Mouse (Mus musculus) embryonic facial prominence, embryonic 14.5 days (tissue): ENCODE data around the gene Ugt8a. TPM values are rescaled to one million over a fixed set of nuclear protein-coding genes. Genes with fewer than 3 reads are reported as not detected.

Experiments used
- ATAC-seq: fragments of 200-750 bp; cut with Nextera tagmentation; 2 replicates; pipeline ENCODE4 v1.8.0; 2017; ENCODE audit warnings: low read depth, moderate number of reproducible peaks, moderate TSS enrichment
- DNase-seq: peaks from one replicate; pipeline ENCODE4 v3.0.0-alpha.2; 2015; ENCODE audit warnings: low spot score
- H3K27ac ChIP-seq: fragments of 300-500 bp; sonication (generic); replicated peaks from 2 replicates; pipeline ENCODE4 v1.5.1; 2014; ENCODE audit warnings: low read depth, mild to moderate bottlenecking, low read length, moderate library complexity
- H3K27me3 ChIP-seq: fragments of 300-500 bp; sonication (generic); replicated peaks from 2 replicates; pipeline ENCODE4 v1.6.1; 2014; ENCODE audit warnings: low read length; ENCODE audit not compliant: control insufficient read depth, insufficient read depth
- H3K36me3 ChIP-seq: fragments of 300-500 bp; sonication (generic); 2 replicates; pipeline ENCODE4 v1.6.1; 2014; ENCODE audit warnings: low read length, mixed read lengths; ENCODE audit not compliant: control insufficient read depth, insufficient read depth
- H3K4me1 ChIP-seq: fragments of 300-500 bp; sonication (generic); 2 replicates; pipeline ENCODE4 v1.6.1; 2014; ENCODE audit warnings: antibody characterized with exemption, low read length; ENCODE audit not compliant: control insufficient read depth, insufficient read depth
- H3K4me2 ChIP-seq: fragments of 300-500 bp; sonication (generic); 2 replicates; pipeline ENCODE4 v1.6.1; 2014; ENCODE audit warnings: low read depth, mild to moderate bottlenecking, low read length, moderate library complexity, mixed read lengths
- H3K4me3 ChIP-seq: fragments of 300-500 bp; sonication (generic); 2 replicates; pipeline ENCODE4 v1.5.1; 2014; ENCODE audit warnings: low read depth, mild to moderate bottlenecking, low read length
- H3K9ac ChIP-seq: fragments of 300-500 bp; sonication (generic); 2 replicates; pipeline ENCODE4 v1.6.1; 2014; ENCODE audit warnings: low read depth, mild to moderate bottlenecking, low read length, moderate library complexity, mixed read lengths
- H3K9me3 ChIP-seq: fragments of 300-500 bp; sonication (generic); 2 replicates; pipeline ENCODE4 v1.6.1; 2016; ENCODE audit warnings: low read length; ENCODE audit not compliant: control insufficient read depth
- WGBS: fragments of 180-500 bp; shearing (Covaris S2); extraction: QIAGEN DNeasy Blood & Tissue Kit; methylation state at CpG from one replicate; pipeline ENCODE4 v1.1.7; 2014; 5-methylcytosine and 5-hydroxymethylcytosine counted together
- polyA plus RNA-seq: library from polyadenylated mRNA; unstranded; fragments of >200 nt; fragmentation: Nextera tagmentation; extraction: Ambion mirVana; gene quantifications from 2 replicates; pipeline ENCODE4 v1.2.1, GENCODE M21; 2014

The Ugt8a gene
- polyA plus RNA-seq: 1.7 and 1.8 TPM in 2 replicates

DNA sequence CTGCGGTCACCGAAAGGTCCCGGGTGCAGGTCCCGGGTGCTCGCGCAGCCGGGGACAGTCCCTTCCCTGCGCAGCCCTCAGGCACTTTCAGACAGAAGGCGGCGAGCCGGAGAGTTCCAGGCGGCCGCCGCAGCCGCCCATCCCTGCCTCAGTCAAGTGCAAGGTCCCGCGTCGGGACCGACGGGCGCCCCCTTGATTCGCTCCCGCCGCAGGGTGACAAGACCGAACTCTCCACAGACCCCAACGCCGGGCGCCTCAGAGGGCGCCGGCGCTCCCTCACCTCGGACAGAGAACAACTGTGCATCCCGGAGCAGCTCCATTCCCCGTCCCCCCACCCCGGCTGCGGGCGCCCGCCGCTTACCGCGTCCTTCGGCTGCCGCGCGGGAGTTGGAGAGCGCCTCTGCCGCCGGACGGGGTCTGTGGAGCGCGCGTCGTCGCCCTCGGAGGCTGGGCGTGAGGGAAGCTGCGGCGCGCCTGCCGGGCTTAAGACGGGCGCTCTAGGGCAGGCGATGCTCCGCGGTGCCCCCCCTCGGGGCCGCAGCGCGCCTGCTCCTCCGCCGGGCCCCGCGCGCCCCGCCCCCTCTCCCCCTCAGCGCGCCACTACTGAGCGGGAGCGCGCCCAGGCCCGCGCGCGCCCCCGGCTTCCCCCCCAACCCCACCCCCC, at the start of gene Ugt8a:
Ugt8a (minus strand) TSS at position 528 of the 664 bp plus-strand sequence.
- Histone ChIP-seq H3K9ac (peak within 1 kb of the TSS; percentile 49), H3K27ac (no peak within 1 kb of the TSS), H3K4me3 (peak within 1 kb of the TSS; percentile 51), H3K4me2 (peak within 1 kb of the TSS; percentile 88), H3K4me1 (no peaks in the 10 kb centered on the region; the same call in 1 of the 2 replicates), H3K9me3 (no peaks in the 10 kb centered on the region), H3K27me3 (peaks cover 47% of the 10 kb centered on the region), H3K36me3 (no peaks in the 10 kb centered on the region)
- ATAC-seq (peak; percentile 91), DNase-seq (peak; percentile 49)
- 0% methylated on average over 5 of the region's 85 CpGs for WGBS

DNA sequence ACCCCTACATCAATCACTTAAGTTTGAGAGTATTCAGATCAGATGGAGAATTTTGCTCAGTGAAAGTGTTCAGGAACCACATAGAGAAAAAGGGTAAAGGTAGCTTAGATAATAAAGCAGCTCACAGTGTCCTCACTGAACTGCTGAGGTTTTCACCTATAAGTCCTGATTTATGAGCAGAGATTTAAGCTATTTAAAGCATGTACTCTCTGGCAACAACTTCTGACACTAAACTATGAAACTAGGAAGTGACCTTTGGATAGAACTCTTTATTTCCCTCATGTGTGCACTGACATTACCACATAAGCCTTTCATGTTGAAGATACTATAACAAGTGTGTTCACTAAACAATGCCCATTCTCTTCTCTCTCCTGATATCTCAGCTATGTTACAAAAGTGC, 48.2 kb upstream of the Ugt8a start:
- Histone ChIP-seq H3K4me3 (no peak overlapping the region), H3K4me2 (no peak overlapping the region), H3K9me3 (no peaks in the 10 kb centered on the region), H3K4me1 (no peaks in the 10 kb centered on the region), H3K36me3 (no peaks in the 10 kb centered on the region), H3K27me3 (no peaks in the 10 kb centered on the region), H3K9ac (no peak overlapping the region), H3K27ac (no peak overlapping the region)
- DNase-seq (no peak), ATAC-seq (no peak)

DNA sequence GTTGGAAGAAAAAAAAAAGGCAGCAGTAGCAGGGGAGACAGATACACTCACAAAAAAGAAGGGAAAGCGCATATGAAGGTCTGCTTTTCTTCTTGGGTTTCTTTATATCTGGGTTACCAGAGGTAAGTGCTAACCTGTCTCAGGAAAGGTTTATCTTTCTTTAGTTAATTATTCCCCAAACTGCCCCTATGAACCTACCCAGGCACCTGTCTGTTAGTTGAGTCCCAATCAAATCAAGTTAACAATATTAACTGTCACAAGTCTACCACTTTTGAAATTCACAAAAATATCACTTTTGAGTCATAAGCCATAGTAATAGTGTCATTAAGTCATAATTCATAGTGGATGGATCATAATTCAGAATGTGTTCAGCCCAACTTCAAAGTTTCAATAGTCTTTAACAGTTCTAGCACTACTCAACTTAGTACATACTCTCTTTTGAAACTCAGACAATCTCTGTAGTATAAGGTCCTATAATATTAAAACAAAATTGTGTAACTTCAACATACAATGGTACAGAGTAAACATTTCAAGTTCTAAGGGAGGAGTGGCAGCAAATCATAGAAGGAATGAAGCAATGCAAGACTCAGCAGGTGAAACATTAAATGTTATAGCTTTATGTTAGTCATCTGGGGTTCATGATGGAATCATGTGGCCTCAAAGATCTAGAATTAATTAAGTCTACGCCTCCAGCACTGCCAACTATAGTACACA, 45.4 kb upstream of the Ugt8a start:
- DNase-seq: no peak
- no peaks in the 10 kb centered on the region for H3K4me1 ChIP-seq
- H3K36me3 ChIP-seq: no peaks in the 10 kb centered on the region
- no peak overlapping the region for H3K4me2 ChIP-seq
- H3K4me3 ChIP-seq: no peak overlapping the region
- H3K9ac ChIP-seq: no peak overlapping the region
- H3K27me3 ChIP-seq: no peaks in the 10 kb centered on the region
- H3K27ac ChIP-seq: no peak overlapping the region
- no peaks in the 10 kb centered on the region for H3K9me3 ChIP-seq
- ATAC-seq: no peak
- 89% methylated on average over 2 of the region's 2 CpGs for WGBS

DNA sequence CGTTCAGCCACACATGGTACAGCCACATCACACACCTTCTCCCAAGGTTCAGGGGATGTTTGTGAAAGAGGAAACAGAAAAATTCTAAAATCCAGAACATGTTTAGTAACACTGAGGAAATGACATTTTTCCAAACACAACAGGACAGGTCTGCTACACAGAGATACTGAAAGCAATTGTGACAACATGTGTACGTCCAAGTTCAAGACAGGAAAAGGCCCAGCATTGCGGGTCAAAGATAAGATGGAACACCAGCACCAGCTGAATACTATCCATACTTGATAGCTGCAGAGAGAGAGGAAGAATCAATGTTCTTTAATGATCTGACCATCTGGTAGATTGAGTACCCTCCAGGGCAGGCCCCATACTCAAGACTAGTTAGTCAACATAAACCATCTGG, 41.1 kb upstream of the Ugt8a start:
- Histone ChIP-seq H3K36me3 (no peaks in the 10 kb centered on the region), H3K4me1 (no peaks in the 10 kb centered on the region), H3K4me3 (no peak overlapping the region), H3K4me2 (no peak overlapping the region), H3K9ac (no peak overlapping the region), H3K9me3 (no peaks in the 10 kb centered on the region), H3K27me3 (no peaks in the 10 kb centered on the region), H3K27ac (no peak overlapping the region)
- DNase-seq: no peak
- 80% methylated on average over 3 of the region's 3 CpGs for WGBS
- ATAC-seq: no peak

DNA sequence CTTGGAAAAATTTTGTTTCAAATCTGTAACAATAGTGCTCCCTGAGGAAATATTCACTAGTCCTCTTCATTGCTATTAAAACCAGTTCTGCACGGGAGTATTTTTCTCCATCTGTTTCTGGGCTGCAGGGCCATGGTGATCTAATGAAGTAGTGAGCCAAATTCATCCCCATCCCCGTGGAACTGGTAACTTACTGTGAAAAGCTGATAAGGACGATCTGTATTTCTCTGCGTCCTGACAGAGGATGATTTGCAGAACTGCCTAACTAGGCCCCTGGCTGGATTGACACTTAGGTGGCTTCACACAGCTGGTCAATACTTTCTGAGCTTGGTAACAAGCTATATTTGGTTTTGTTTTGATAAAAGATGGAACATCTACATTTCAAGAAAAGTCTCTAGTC, 37.5 kb upstream of the Ugt8a start:
- H3K36me3 ChIP-seq: no peaks in the 10 kb centered on the region
- ATAC-seq: no peak
- H3K27ac ChIP-seq: no peak overlapping the region
- no peaks in the 10 kb centered on the region for H3K9me3 ChIP-seq
- H3K4me3 ChIP-seq: no peak overlapping the region
- H3K27me3 ChIP-seq: no peaks in the 10 kb centered on the region
- no peak overlapping the region for H3K9ac ChIP-seq
- no peak for DNase-seq
- 60% methylated on average over 4 of the region's 4 CpGs for WGBS
- no peaks in the 10 kb centered on the region for H3K4me1 ChIP-seq
- H3K4me2 ChIP-seq: no peak overlapping the region

DNA sequence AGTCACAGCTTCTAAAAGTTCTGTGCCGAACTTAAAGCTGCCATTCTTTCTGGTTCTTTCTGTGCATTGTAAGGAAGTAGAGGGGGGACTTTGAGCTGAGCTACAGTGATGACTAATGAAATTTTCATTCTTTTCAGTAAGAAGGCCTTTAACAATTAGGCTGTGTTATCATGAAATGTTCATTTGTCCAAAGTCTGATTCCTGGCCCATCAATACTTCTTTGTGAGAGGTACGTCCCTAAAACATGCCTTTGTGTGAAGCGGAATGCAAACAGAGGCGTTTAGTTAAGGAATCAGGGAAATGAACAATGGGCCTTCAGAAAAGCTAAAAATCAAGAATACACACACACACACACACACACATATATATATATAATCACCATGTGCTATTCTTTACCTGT, 31.0 kb upstream of the Ugt8a start:
- 61% methylated on average over 4 of the region's 4 CpGs for WGBS
- ATAC-seq: no peak
- peak; percentile 1 for DNase-seq

DNA sequence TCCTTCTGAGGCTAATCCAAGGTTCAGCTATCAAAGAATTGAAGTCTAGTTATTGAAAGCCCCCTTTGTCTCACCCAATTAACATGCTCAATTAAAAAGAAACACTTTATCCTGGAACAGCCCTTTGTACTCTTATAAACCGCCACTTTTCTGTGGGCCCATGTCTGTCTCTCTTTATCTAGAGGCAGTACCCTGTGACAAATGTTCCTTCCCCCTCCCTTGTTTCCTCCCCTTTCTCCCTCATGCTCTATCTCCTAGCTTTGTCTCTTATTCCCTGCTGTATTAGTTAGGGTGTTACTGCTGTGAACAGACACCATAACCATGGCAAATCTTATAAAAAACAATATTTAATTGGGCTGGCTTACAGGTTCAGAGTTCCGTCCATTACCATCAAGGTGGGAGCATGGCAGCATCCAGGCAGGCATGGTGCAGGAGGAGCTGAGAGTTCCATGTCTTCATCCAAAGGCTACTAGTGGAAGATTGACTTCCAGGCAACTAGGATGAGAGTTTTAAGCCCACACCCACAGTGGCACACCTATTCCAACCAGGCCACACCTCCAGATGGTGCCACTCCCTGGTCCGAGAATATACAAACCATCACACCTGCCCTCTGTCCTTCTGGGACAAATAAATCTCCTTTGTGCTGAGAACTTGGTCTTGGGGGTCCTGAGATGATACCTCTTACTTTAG, 17.9 kb upstream of the Ugt8a start:
- Histone ChIP-seq H3K4me2 (no peak overlapping the region), H3K27me3 (no peaks in the 10 kb centered on the region), H3K27ac (no peak overlapping the region), H3K4me1 (no peaks in the 10 kb centered on the region), H3K9ac (no peak overlapping the region), H3K4me3 (no peak overlapping the region), H3K36me3 (no peaks in the 10 kb centered on the region), H3K9me3 (no peaks in the 10 kb centered on the region)
- no peak for ATAC-seq
- no peak for DNase-seq
- WGBS: 71% methylated on average over 3 of the region's 3 CpGs

More for the DNA sequence above, 31.0 kb upstream of the Ugt8a start:
- Histone ChIP-seq H3K4me2 (no peak overlapping the region), H3K36me3 (no peaks in the 10 kb centered on the region), H3K9ac (no peak overlapping the region), H3K27ac (no peak overlapping the region), H3K4me3 (no peak overlapping the region), H3K4me1 (no peaks in the 10 kb centered on the region), H3K27me3 (no peaks in the 10 kb centered on the region), H3K9me3 (no peaks in the 10 kb centered on the region)

DNA sequence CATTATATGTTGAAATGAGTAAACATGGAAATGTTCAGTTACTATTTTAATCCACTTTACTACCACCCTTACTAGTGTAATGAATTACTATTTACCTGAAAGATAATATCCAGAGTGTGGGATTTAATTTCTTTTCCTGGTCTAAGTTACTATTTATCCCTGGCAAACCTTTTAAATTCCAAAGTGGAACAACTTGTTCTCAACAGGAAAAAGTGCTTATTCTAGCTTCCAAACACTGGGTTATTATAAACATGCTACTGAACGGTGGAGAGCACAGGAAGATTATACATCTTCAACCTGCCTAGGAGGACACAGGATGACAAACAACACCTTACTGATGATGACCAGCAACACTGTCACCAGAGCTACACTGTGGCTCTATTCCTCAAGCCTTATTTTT, 16.5 kb upstream of the Ugt8a start:
- Histone ChIP-seq H3K9ac (no peak overlapping the region), H3K27me3 (no peaks in the 10 kb centered on the region), H3K27ac (no peak overlapping the region), H3K9me3 (no peaks in the 10 kb centered on the region), H3K4me1 (no peaks in the 10 kb centered on the region), H3K36me3 (no peaks in the 10 kb centered on the region), H3K4me3 (no peak overlapping the region), H3K4me2 (no peak overlapping the region)
- DNase-seq: no peak
- ATAC-seq: no peak
- WGBS: 58% methylated on average over 1 of the region's 1 CpGs
